Mouse (Mus musculus) stomach, postnatal 0 days (tissue): Measurements from ENCODE around the gene Grap2. TPM values are rescaled to one million over a fixed set of nuclear protein-coding genes. Genes with fewer than 3 reads are reported as not detected.
A peak's percentile ranks its signal among the peaks of the same experiment; 100 is the strongest.

Experiments
- ATAC-seq: fragments of 200-750 bp; cut with Nextera tagmentation; 2 replicates; pipeline ENCODE4 v1.8.0; 2017; ENCODE audit not compliant: low FRiP score, low TSS enrichment
- DNase-seq: peaks from one replicate; pipeline ENCODE4 v3.0.0-alpha.2; 2016; ENCODE audit warnings: low spot score
- H3K27ac ChIP-seq: fragments of 300-500 bp; sonication (generic); replicated peaks from 2 replicates; pipeline ENCODE4 v1.5.1; 2014; ENCODE audit warnings: mild to moderate bottlenecking, control low read depth
- H3K27me3 ChIP-seq: fragments of 300-500 bp; sonication (generic); 2 replicates; pipeline ENCODE4 v1.6.1; 2014; ENCODE audit warnings: low read length; ENCODE audit not compliant: control insufficient read depth, insufficient read depth
- H3K36me3 ChIP-seq: fragments of 300-500 bp; sonication (generic); 2 replicates; pipeline ENCODE4 v1.6.1; 2014; ENCODE audit warnings: low read length, mixed read lengths; ENCODE audit not compliant: control insufficient read depth, insufficient read depth
- H3K4me1 ChIP-seq: fragments of 300-500 bp; sonication (generic); replicated peaks from 2 replicates; pipeline ENCODE4 v1.6.1; 2014; ENCODE audit warnings: antibody characterized with exemption; ENCODE audit not compliant: control insufficient read depth, insufficient read depth
- H3K4me2 ChIP-seq: fragments of 300-500 bp; sonication (generic); replicated peaks from 2 replicates; pipeline ENCODE4 v1.6.1; 2014; ENCODE audit warnings: low read depth, mild to moderate bottlenecking, control low read depth, moderate library complexity
- H3K4me3 ChIP-seq: fragments of 300-500 bp; sonication (generic); 2 replicates; pipeline ENCODE4 v1.5.1; 2014; ENCODE audit warnings: low read depth, low read length, control low read depth
- H3K9ac ChIP-seq: fragments of 300-500 bp; sonication (generic); 2 replicates; pipeline ENCODE4 v1.6.1; 2014; ENCODE audit warnings: mild to moderate bottlenecking, low read length, control low read depth, mixed read lengths
- H3K9me3 ChIP-seq: fragments of 300-500 bp; sonication (generic); 2 replicates; pipeline ENCODE4 v1.6.1; 2016; ENCODE audit warnings: low read length; ENCODE audit not compliant: control insufficient read depth
- CTCF ChIP-seq: IDR thresholded peaks from 2 replicates; pipeline ENCODE4 v1.5.1; 2016; ENCODE audit warnings: antibody characterized with exemption, low read depth, mild to moderate bottlenecking, moderate library complexity
- EP300 ChIP-seq: optimal IDR thresholded peaks from 2 replicates; pipeline ENCODE3; 2016; ENCODE audit warnings: antibody characterized with exemption
- whole genome bisulfite sequencing: fragments of 180-500 bp; shearing (Covaris S2); extraction: QIAGEN DNeasy Blood & Tissue Kit; methylation state at CpG from one replicate; pipeline ENCODE4 v1.1.7; 2014; 5-methylcytosine and 5-hydroxymethylcytosine counted together
- polyA plus RNA-seq: library from polyadenylated mRNA; unstranded; fragments of >200 nt; fragmentation: Nextera tagmentation; extraction: Ambion mirVana; gene quantifications from 2 replicates; pipeline ENCODE4 v1.2.1, GENCODE M21; 2015

Gene Grap2
- polyA plus RNA-seq, 1 experiment from 2014 or later: 0.15 TPM

DNA sequence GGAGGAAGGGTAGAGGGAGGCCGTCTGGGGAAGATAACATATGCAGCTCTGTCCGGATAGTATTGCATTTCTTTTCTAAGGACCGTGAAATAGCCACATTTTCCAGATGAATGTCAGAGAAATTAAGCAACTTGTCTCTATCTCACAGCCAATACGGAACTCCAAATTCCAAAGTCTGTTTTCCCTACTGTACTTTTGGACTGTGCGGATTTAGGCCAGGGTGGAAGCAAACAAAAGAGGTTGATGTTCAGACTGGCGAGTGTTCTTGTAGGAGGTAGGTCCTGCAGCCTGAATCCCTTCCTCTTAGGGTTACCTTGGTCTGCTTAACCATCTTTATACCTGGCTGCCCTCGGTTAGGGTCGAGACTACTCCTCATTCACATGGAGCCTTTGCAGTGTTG lies 109.9 kb downstream of the Grap2 start:
- H3K4me2 ChIP-seq: no peak overlapping the region
- no peak for TF ChIP-seq EP300
- no peak for TF ChIP-seq CTCF

GRCm38 (mm10) chr15:80683151-80683550 lies 110.8 kb downstream of the Grap2 start:
- Histone ChIP-seq H3K4me2 (no peak overlapping the region; the same call in 1 of the 2 replicates), H3K36me3 (no peaks in the 10 kb centered on the region), H3K27ac (peak overlapping the region; percentile 67), H3K4me3 (no peak overlapping the region), H3K27me3 (no peaks in the 10 kb centered on the region), H3K9ac (no peak overlapping the region), H3K4me1 (peaks cover 8% of the 10 kb centered on the region; the same call in 1 of the 2 replicates), H3K9me3 (no peaks in the 10 kb centered on the region)
- WGBS: 52% methylated on average over 6 of the region's 6 CpGs
- ATAC-seq (peak; percentile 53), DNase-seq (peak; percentile 69)
- TF ChIP-seq EP300: peak; percentile 78
- TF ChIP-seq CTCF: no peak

More for the DNA sequence above, 109.9 kb downstream of the Grap2 start:
- ATAC-seq (no peak), DNase-seq (no peak)
- Histone ChIP-seq H3K4me1 (peaks cover 8% of the 10 kb centered on the region; the same call in 1 of the 2 replicates), H3K9ac (no peak overlapping the region), H3K36me3 (no peaks in the 10 kb centered on the region), H3K27me3 (no peaks in the 10 kb centered on the region), H3K4me3 (no peak overlapping the region), H3K27ac (peak overlapping the region; percentile 67), H3K9me3 (no peaks in the 10 kb centered on the region)
- WGBS: 65% methylated on average over 8 of the region's 8 CpGs

DNA sequence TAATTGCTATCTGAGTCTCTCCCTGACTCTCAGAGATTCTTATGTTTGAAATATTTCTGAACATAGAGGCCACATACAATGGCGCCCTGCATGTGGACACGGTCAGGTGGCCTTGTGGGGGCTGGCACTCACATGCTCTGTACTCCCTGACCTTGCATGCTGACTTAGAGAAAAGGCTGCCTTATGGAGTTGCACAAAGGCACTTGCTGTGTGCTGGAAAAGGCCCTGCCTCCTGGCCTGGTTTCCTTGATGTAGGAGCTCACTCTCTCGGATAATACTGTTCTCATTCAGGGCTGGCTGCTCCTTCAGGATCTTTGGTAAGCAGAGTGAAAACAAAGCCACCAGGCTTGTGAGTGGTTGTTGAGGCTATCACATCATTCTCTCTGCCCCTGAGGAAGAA lies 111.6 kb downstream of the Grap2 start:
- H3K4me2 ChIP-seq: no peak overlapping the region
- no peak for TF ChIP-seq EP300
- no peak for TF ChIP-seq CTCF
- H3K4me3 ChIP-seq: no peak overlapping the region
- H3K9me3 ChIP-seq: no peaks in the 10 kb centered on the region
- H3K9ac ChIP-seq: no peak overlapping the region
- no peak for ATAC-seq
- WGBS: 61% methylated on average over 3 of the region's 3 CpGs
- no peaks in the 10 kb centered on the region for H3K36me3 ChIP-seq
- no peak for DNase-seq
- H3K27ac ChIP-seq: no peak overlapping the region
- peaks cover 8% of the 10 kb centered on the region; the same call in 1 of the 2 replicates for H3K4me1 ChIP-seq
- no peaks in the 10 kb centered on the region for H3K27me3 ChIP-seq

GRCm38 (mm10) chr15:80684786-80685602 lies 112.6 kb downstream of the Grap2 start:
- 34% methylated on average over 8 of the region's 8 CpGs for WGBS
- Histone ChIP-seq H3K27me3 (no peaks in the 10 kb centered on the region), H3K4me2 (no peak overlapping the region), H3K9ac (no peak overlapping the region), H3K4me3 (no peak overlapping the region), H3K4me1 (peaks cover 5% of the 10 kb centered on the region; the same call in 1 of the 2 replicates), H3K27ac (no peak overlapping the region), H3K9me3 (no peaks in the 10 kb centered on the region), H3K36me3 (no peaks in the 10 kb centered on the region)
- TF ChIP-seq CTCF (no peak), EP300 (no peak)
- no peak for ATAC-seq
- no peak for DNase-seq

GRCm38 (mm10) chr15:80685603-80685895 lies 113.2 kb downstream of the Grap2 start:
- Histone ChIP-seq H3K4me3 (no peak overlapping the region), H3K27me3 (no peaks in the 10 kb centered on the region), H3K9ac (no peak overlapping the region), H3K27ac (no peak overlapping the region), H3K9me3 (no peaks in the 10 kb centered on the region), H3K4me2 (no peak overlapping the region), H3K36me3 (no peaks in the 10 kb centered on the region), H3K4me1 (peaks cover 3% of the 10 kb centered on the region; the same call in 1 of the 2 replicates)
- DNase-seq (no peak), ATAC-seq (no peak)
- WGBS: 46% methylated on average over 7 of the region's 7 CpGs
- TF ChIP-seq EP300 (no peak), CTCF (no peak)

DNA sequence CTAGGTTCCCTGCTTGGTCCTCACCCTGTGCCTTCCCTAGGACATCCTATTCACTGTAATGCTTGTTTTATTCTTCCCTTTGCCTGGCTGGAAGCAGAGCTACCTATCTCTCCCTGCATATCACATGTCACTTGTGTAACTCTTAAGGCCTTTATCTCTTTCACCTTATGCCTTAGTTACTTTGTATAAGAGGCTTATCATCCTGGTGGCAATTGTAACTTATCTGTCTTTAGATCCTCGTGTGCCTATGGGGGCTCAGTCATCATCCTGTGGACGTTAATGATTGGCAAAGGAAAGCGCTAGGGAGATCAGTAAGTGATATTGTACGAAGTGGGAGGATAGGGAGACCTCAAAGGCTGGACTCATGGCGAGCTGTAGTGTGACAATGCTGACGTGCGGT lies 116.1 kb downstream of the Grap2 start:
- no peaks in the 10 kb centered on the region for H3K27me3 ChIP-seq
- 52% methylated on average over 7 of the region's 7 CpGs for WGBS
- TF ChIP-seq CTCF (no peak), EP300 (no peak)
- ATAC-seq: no peak
- no peak overlapping the region for H3K9ac ChIP-seq
- no peak overlapping the region for H3K4me2 ChIP-seq
- DNase-seq: no peak
- no peaks in the 10 kb centered on the region for H3K9me3 ChIP-seq
- H3K4me3 ChIP-seq: no peak overlapping the region
- H3K36me3 ChIP-seq: no peaks in the 10 kb centered on the region
- no peaks in the 10 kb centered on the region; the same call in 1 of the 2 replicates for H3K4me1 ChIP-seq
- no peak overlapping the region for H3K27ac ChIP-seq
